Mouse (Mus musculus) gastrocnemius, postnatal 10 days (tissue): ENCODE results near the gene Ralgapa2. TPM values are rescaled to one million over a fixed set of nuclear protein-coding genes. Genes with fewer than 3 reads are reported as not detected.

Experiments used
- DNase-seq: peaks from one replicate; pipeline ENCODE4 v3.0.0; 2021; ENCODE audit warnings: mixed read lengths
- long read RNA-seq, 2 experiments: library from polyadenylated mRNA; stranded (forward); transcript quantifications; one replicate each; pipeline ENCODE4 v2.0.0; 2021
- total RNA-seq, 2 experiments: library from RNA; stranded (reverse); gene quantifications; 2 replicates each; pipeline ENCODE4 v1.2.3; 2021

Ralgapa2 gene
- 1 to 10 TPM; 4.2 to 7.0 TPM for total RNA-seq
- long read RNA-seq, experiment 1, partial matches to known transcripts: 2 of 3 reads
- long read RNA-seq, experiment 1, other reads (novel, unspliced or antisense): 1 of 3 reads
- long read RNA-seq, experiment 2: 0 reads

GRCm38 (mm10) chr2:146511911-146512580 lies at the start of gene Ralgapa2:
Ralgapa2 (minus strand) TSS chr2:146512344.
- peak; percentile 98 for DNase-seq

DNA sequence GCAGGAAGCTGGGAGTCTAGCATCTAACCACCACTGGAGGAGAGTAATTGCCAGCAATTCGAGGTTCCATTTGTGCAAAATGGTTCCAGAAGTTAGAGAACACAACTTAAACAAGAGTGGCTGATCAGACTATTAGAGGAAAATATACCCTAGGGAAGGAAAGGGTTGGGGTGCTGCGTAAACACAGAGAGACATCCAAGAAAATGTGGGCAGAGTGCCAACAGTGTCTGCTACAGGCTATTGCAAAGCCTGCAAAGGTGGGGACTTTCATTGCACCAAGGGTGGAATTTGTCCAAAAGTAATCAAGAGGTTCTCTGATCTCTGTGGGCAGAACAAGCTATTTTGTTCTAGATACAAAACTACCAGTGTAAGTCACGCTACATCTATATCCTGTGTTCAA lies 49.4 kb upstream of the Ralgapa2 start:
- DNase-seq: no peak

GRCm38 (mm10) chr2:146560633-146561043 lies 48.5 kb upstream of the Ralgapa2 start:
- no peak for DNase-seq

GRCm38 (mm10) chr2:146556148-146556547 lies 44.0 kb upstream of the Ralgapa2 start:
- DNase-seq: no peak

- no peak for DNase-seq
These were observed 43.2 kb upstream of the Ralgapa2 start for GRCm38 (mm10) chr2:146555351-146555750.

GRCm38 (mm10) chr2:146553701-146554100 lies 41.6 kb upstream of the Ralgapa2 start:
- DNase-seq: no peak

DNA sequence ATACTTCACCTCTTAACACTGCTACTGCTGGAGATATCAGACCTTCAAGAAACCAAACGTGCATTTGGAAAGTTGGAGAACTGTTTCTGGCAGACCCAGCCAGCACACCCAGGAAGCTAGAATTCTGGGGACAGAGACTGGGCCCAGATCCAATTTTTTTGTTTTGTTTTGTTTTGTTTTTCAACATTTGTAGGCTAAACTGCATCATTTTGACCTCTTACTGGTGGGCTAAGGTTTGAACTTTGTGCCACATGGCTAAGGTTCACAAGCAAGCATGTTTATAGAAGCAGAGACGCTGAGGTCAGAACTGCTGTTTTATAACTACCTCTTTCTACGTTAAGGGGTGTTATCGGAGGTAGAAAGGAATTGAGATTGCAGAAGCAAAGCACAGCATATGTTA lies 39.7 kb upstream of the Ralgapa2 start:
- no peak for DNase-seq

GRCm38 (mm10) chr2:146549111-146549776 lies 37.1 kb upstream of the Ralgapa2 start:
- no peak for DNase-seq

- no peak for DNase-seq
These were observed 32.1 kb upstream of the Ralgapa2 start for GRCm38 (mm10) chr2:146544155-146544814.

GRCm38 (mm10) chr2:146533118-146533949 lies 21.2 kb upstream of the Ralgapa2 start:
- DNase-seq: no peak

DNA sequence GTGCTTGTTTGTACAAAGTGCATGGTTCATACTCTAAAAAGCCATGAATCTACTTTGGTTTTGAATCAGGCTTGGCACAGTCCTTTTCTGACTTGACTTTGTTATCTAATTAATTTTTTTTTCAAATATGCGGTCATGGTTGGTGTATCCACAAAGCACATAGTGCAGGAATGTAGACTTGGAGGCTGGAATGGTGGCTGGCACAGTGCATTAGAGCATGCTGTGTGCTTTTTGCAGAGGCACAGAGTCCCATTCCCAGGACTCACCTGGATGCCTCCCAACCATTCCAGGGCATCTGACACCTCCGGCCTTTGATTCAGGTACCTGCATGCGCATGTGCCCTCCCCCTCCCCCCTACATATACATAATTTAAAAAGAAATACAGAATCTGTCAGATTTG lies 20.3 kb upstream of the Ralgapa2 start:
- DNase-seq: no peak

DNA sequence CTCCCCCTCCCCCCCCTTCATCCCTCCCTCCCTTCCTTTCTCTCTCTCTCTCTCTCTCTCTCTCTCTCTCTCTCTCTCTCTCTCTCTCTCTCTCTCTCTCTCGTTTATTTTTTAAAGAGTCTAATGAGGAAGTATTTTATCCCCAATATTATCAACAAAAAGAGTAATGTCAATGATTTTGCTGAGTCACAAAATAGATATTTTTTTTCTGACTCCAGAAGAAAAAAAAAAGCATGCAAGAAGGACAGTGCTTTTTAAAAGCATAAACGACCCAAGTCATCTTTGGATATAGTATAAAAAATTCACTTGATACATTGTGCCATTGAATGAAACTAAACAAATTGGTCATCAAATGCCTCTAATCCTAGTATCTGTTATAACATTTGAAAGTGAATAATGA lies 13.3 kb upstream of the Ralgapa2 start:
- no peak for DNase-seq

DNA sequence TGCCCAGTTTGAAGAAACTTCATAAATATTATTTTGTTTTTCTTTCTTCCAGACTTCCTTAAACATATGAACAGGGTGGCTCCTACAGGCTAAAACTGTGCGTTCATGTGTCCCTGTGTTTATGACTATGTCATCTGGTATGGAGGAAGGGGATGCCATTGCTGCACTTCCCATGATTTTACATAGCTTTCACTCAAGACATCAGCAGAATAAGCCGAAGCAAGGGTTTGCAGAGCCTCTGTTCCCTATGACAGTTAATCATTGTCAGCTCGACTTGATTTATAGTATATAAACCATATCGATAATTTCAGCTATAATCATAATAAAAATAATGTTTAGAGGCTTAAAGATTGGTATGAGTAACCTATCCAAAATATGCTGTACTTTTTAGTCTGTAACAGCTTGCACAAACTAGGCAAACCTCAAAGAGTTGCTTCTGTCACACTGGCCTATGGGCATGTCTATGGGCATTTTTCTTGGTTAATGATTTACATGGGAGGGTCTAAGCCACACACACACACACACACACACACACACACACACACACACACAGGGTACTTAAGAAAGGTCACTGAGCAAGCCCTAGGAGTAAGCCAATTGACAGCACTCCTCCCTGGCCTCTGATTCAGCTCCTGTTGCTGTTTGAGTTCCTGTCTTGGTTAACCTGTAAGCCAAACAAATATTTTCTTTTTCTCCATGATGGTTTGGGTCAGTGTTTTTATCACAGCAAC lies 12.7 kb upstream of the Ralgapa2 start:
- no peak for DNase-seq

DNA sequence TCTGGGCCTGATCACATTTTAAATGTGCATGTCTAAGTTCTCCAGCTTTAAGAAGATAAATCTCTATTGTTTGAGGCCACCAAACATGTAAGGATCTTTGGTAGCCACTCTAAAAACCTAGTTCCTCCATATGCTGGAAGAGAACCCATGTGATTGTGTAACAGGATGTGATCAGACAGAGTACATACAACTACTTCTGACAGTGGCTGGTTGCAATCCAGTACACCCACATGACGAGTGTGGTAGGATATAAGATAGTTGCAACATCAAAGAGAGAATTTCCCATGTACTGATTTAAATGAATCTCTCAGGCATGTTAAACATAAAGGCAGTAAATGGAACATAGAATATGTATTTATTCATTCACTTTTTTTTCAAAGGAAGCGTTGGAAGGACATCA lies 4.8 kb upstream of the Ralgapa2 start:
- no peak for DNase-seq

DNA sequence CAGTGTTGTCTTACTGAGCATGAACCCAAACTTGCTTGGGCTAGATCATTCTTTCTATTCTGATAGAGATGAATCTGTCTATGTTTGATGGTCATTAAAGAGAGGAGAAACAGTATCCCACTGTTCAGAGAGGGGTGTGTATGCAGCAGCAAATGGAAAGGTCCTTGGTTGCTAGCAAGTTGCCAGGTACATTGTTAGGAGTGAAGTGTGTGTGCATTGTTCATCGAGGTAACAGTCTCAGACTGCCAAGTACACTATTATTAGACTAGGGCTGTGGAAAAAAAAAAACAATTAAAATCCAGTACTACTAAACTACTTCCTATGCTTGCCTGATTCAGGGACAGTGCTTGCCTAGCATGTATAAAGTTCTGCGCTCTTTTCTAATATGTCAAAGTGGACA lies 2.9 kb upstream of the Ralgapa2 start:
- DNase-seq: no peak

DNA sequence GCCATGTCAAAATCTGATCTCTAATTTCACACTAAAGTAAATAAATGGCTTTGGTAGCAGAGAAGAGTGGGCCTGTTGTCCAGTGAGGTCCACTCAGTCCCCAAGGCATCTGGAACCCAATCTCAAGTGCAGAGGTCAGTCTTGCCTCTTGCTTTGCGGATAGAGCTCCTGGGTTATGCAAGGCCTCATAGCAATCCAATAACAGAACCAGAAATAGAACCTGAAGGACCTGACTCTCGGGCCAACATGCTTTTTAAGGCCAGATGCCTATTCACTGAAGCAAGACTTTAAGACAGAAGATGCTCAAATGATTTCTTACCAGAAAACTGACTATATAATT lies 407 bp upstream of the Ralgapa2 start:
- no peak for DNase-seq

GRCm38 (mm10) chr2:146511401-146511865 lies 711 bp downstream of the Ralgapa2 start:
- no peak for DNase-seq

- no peak for DNase-seq
These were observed 1.4 kb downstream of the Ralgapa2 start for GRCm38 (mm10) chr2:146510780-146511179.

DNA sequence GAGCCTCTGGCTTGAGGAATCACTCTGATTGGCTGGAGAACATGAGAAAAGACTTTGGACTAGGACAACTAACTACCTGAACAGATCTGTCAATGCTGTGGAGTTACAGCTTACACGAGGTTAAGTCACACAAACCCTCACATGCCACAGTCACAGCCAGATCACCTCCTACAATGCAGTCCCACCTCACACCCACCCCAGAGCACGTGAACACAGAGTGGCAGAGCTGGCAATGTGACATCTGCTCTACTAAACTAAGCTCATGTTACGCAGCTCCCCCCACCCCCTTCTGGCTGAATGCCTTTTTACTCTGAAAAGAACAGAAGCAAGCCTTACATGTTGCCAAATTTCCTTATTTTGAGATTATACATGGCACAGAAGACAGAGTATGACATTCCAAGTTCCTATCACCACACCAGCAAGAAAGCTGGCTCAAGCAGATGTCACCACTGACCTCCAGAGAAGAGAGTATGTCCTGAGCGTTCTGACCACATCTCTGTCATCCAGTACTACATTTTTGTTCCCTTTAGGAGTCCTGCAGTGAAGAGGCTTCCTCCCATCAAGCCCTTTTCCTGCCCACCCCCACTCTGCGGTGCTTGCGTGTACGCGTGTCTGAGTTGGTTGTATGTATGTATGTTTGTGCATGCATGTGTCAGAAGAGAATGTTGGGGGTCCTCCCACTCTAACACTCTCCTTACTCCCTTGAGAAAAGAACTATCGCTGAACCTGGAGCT lies 9.4 kb downstream of the Ralgapa2 start:
- no peak for DNase-seq

- DNase-seq: no peak
These were observed 12.1 kb downstream of the Ralgapa2 start for GRCm38 (mm10) chr2:146500067-146500466.

GRCm38 (mm10) chr2:146499111-146499510 lies 13.0 kb downstream of the Ralgapa2 start:
- no peak for DNase-seq
